Mouse (Mus musculus) common myeloid progenitor, adult 5-6 weeks (primary cell): ENCODE results near the gene Abcc4. TPM values are rescaled to one million over a fixed set of nuclear protein-coding genes. Genes with fewer than 3 reads are reported as not detected.
"Not testable (repeated sequence)": the region's sequence is repeated elsewhere in the genome, so short reads cannot be mapped to it uniquely, and the experiment has no call there.

Experiments
- ATAC-seq: replicated peaks from 2 replicates; pipeline ENCODE4 v1.8.0; 2016; ENCODE audit warnings: low read depth, mild to moderate bottlenecking, moderate TSS enrichment, inconsistent platforms; ENCODE audit not compliant: poor library complexity, severe bottlenecking
- total RNA-seq: library from RNA; stranded (forward); fragments of 200-1000, 187-1606 nt; gene quantifications from 2 replicates; pipeline ENCODE4 v1.2.3, GENCODE M21; 2017

Gene Abcc4
- total RNA-seq, 1 experiment from 2014 or later = 17.6 TPM

DNA sequence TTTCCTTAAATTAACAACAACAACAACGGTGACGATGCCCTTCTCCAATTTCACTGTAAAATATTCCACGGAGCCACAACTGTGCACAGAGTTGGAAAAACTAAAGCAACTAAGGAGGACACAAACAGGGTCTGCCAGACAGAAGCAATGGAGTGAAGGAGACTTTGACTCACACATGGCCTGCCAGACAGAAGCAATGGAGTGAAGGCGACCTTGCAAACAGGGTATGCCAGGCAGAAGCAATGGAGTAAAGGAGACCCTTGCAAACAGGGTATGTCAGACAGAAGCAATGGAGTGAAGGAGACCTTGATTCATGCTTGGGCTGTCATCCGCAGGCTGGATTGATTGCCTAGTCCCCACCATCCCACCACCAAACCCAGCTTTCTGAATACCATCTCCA lies 19.2 kb downstream of the Abcc4 start:
- no peak for ATAC-seq

DNA sequence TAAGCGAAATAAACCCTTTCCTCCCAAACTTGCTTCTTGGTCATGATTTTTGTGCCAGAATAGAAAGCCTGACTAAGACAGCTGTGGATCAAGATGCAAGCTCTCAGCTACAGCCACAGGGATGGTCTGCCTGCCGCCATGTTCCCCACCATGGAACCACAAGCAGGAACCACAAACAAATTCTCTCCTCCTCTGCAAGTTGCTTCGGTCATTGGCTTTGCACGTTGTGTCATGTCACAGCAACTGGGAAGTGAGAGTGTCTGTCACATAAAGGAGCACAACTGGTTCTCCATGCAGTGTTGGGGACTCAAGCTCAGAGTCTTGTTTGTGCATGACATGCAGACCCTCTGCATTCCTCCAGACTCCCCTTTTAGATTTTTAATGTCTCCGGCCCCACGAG lies 20.4 kb downstream of the Abcc4 start:
- ATAC-seq = peak; percentile 61

DNA sequence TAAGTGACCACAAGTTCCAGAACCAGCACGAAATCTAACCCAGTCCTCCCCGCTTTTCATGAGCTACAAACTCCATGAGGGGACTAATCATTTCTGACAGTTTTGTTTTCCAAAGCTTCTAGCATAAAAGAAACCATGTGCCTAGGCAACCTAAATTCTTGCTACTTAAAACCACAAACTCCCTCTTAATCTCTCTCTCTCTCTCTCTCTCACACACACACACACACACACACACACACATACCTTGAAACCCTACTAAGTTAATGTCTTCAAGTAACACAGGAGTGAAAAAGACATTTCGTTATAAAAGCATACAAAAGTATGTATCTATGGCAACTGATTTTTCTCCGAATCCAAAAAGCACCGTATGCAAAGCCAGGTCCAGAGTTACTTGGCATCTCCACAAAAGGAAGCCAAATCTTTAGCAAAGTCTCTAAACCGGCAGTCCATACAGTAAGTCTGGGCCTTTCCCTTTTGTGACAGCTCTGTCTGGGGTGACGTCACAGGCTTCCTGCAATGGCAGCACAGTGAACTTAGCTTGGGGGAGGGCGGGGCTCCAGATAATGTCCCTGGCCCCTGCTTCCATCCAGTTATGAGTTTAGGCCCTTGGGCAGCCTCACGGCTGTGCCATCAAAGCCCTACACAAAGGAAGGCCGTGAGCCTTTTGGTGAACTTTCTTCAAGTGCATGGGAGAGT lies 23.5 kb downstream of the Abcc4 start:
- peak; percentile 45; the same call in 1 of the 2 replicates for ATAC-seq

DNA sequence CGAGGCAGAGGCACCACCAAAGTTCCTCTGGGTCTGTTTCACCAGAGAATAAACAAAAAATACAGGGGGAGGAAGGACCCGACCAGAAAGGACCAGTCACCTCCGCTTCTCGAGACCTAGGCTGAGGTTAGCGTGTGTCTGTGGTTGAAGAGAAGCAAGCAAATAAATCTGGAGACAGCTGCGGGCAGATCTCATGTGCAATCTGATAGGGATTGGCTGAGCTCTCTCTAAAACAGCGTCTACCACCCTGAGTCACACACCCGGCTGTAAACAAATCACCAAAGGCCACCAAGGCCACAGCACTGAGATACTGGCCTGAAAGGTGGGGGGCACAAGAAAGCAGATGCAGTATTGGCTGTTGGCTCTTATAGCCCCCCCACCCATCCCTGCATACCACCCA lies 24.9 kb downstream of the Abcc4 start:
- no peak for ATAC-seq

DNA sequence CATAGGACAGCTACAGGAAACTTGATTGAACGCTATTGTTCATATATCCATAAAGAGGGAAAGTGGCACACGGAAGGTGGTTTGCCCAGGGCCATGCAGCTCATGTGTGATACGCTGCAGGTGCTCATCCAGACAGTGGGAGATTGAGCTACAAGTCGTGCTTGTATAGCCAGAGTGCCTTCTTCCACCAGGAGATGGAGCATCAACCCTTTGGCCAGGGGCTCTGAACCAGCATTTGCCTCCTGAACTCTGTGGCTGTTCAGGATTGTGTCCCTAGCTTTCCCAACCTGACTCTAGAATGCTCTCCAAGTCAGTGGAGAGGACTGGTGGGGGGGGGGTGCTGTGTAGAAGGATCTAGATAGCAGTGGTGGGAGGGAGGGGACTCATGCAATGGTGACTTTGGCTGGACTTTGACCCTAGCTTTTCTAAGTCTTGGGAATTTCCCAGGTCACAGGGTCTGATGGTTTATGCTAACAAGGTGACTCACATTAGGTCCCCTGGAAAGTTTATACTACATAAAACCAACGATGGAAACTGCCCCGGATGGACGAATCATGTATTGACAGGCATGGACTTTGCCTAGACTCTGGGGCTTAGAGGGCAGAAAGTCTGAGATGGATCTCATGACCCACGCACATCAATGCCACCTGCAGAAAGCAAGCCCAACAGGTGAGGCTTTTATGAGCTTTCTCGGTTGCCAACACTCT lies 27.6 kb downstream of the Abcc4 start:
- no peak for ATAC-seq

DNA sequence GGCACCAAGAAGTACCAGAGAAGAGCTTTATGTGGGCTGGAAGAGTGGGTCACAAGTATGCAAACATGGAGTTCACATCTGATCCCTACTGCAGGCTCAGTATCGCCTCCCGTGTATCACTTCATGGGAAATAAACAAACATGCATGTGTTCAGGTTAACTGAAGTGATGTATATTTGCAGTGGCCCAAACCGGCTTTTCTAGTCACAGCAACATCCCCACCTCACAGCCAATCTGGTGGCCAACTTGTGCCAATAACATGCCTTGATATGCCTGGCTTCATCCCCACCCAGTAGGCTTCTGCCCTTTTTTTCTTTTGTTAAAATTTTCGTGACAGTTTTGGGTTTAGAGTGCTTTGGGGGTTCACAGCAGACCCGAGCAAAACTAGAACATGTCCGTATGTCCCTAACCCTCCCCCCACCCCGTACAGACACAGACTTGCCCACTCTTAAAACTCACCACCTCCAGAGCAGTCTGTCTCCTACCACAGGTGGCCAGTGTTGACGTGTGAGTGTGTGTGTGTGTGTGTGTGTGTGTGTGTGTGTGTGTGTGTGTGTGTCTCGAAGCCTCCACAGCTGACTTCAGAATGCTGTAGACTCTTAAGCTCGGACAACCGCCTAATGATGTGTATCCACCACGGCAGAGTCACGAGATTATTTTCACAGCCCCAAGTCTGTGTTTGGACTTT lies 29.6 kb downstream of the Abcc4 start:
- ATAC-seq = no peak

DNA sequence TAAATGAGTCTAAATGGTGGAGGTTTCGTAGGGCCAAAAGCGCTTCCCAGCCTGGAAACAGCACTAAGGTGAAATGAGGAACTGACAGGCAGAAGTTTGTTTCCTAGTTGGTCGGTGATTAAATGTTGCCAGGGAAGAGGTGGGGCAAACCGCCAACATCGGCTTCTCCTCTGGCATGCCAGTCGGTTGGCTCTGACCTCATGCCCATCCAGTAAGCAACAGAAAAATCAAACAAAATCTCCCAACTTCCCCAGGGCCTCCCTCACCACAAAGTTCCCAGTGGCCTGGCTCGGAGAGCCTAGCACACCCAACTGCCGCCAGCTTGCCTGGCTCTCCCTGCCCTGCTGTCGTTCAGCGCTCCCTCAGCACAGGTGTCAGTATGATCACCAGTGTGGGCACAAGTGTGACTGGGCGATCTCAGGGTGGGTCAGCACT lies 31.3 kb downstream of the Abcc4 start:
- peak; percentile 80 for ATAC-seq

DNA sequence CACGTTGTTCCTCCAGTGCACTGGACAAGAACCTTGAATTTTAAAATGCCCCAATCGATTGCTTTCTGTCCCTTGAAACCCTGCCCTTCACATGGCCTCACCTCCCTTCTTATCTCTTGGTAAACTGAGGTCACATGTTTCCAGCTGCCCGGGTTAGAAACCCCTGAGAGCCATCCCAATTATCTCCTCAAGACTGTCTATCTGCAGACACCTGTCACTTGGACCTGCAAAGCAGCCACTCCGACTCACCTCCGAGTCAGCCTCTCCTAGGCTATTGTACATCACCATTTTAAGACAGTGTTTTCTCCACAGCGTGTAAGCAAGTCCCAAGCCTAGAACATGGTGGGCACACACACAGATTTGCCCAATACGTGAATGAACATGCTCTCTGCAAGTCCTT lies 31.8 kb downstream of the Abcc4 start:
- no peak for ATAC-seq

DNA sequence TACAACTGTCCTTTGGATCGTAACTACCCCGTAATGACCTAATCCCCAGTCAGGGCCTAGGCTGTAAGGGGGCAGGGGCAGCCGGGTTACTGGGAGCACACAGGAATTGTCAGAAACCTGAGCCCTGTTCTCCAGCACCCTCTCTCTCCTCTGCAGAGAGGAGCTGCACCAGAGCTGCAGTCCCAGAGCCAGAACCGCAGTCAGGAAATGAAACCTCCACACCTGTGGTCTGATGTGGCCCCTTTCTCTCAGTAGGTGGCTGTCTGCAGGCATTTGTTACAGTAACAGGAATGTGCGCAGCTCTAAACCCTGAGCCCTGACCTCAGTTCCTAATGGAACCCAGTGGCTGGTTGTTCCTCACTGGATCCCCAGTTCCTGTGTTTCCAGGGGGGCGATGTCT lies 32.5 kb downstream of the Abcc4 start:
- peak; percentile 18 for ATAC-seq

DNA sequence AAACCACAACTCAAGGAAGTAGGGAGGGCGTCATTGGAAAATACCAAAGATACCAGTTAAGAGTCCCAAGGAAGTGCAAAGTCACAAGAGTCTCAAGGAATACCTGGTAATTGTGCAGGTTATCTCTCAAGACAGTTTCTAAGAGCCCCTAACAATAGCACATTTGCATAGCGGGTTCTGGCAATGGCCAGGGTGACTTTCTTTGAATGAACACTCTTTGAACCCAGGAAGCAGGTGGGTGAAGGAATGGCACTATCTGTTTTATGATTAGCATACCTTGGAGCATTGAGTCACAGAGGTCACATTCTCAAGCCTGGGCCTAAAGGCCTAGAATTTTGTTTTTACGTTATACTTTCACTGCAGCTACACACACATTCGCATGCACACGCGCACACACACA lies 33.1 kb downstream of the Abcc4 start:
- not testable (repeated sequence) for ATAC-seq

DNA sequence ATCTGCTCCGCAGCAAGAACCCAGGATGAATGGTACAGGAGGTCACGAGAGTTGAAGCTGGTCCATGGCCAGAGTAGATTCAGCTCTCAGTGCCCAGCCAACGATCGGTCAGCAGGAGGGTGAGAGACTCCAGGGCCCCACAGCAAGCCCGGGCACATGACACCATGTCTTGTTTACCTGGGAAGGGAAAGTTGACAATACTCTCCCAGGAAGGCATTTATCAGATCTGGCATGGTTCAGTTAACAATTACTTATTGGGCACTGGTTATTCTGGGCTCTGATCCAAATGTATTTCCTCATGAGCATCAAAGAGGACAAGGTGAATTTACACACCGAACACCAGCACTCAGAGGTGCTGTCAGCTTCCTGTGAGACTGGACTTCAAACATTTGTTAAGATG lies 38.5 kb downstream of the Abcc4 start:
- no peak for ATAC-seq

DNA sequence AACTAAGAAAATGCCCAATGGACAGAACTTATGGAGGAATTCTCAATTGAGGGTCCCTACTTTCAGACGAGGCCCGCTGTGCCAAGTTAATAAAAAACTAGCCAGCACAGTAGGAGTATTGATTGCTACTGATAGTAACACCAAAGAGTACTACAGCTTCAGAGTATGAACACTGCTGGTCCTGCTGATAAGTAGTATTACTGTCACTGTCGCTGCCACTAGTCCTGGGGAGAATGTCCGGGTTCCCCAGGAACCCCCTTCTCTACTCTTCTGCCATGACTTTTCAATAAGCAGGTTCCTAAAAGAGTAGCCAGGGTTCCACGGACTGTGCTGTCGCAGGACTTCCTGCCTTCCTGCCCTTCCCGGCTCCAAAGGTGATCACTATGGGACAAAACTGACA lies 41.4 kb downstream of the Abcc4 start:
- ATAC-seq = no peak

DNA sequence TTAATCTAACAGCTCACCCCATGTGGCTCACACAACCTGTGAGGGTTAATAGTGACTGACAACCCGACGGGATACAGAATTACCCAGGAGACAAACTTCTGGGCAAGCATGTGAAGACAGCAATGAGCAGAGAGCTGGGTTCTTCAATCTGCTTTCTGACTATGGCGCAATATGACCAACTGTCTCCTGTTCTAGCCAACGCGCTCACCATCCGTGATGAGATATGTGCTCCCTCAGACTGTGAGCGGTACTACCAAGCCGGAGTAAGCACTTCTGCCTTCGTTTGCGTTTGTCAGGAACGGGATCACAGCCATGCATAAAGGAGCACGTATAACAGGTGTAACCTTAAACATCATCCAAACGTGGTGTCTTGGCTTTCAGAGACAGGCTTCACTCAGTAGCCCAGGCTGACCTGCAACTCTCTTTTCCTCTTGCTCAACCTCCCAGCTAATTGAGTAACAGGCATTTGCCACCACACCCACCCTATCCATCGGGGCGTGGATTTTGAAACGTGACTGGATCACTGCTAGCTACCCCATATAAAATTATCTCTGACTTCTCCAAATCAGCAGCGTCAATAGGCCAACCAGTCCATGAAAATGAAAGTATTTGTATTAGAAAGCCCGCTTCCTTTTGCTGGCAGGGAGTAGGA lies 43.3 kb downstream of the Abcc4 start:
- peak; percentile 67 for ATAC-seq

DNA sequence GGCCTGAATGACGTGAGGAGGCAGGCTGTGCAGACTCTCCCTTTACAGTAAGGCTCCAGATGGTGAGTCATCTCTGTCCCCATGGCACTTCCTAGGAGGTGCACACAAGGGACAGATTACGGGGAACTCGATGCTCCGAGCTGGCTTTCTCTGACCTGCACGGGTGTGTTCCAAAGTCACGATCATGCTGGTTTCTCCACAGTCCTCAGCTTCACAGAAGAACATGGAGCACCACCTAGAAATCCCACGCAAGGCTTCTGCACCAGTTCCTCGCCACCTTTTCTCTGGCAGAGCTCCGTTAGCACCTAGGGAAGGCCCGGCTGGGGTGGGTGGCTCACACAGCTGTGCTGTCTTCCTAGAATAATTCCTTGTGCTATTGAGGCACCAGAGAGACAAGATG lies 43.9 kb downstream of the Abcc4 start:
- ATAC-seq = no peak

DNA sequence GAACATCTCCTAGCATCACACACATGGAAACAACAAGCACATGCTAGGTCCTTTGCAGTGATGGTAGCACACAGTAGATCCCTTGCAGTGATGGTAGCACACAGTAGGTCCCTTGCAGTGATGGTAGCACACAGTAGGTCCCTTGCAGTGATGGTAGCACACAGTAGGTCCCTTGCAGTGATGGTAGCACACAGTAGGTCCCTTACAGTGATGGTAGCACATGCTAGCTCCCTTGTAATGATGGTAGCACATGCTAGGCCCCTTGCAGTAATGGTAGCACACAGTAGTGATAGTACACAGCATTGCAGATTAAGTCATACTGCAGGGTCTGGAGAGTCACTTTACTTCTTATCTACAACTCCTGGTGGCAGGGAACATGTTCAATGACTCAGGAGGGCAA lies 46.8 kb downstream of the Abcc4 start:
- ATAC-seq = no peak

DNA sequence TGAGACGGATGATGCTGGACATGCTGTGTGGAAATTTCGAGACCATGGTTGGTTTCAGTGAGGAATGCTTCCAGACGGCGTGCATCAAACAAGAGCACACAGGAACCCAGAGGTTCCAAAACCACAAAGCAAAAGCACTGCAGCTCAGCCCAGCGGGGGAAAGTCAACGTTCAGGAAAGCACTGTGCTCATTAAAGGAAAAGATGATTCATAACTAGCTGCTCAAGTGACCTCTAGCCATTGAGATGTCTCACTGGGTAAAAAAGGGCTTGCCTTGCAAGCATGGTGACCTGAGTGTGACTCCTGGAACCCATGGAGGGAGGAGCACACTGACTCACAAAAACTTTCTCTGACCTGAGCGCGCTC lies 47.7 kb downstream of the Abcc4 start:
- peak; percentile 34 for ATAC-seq

DNA sequence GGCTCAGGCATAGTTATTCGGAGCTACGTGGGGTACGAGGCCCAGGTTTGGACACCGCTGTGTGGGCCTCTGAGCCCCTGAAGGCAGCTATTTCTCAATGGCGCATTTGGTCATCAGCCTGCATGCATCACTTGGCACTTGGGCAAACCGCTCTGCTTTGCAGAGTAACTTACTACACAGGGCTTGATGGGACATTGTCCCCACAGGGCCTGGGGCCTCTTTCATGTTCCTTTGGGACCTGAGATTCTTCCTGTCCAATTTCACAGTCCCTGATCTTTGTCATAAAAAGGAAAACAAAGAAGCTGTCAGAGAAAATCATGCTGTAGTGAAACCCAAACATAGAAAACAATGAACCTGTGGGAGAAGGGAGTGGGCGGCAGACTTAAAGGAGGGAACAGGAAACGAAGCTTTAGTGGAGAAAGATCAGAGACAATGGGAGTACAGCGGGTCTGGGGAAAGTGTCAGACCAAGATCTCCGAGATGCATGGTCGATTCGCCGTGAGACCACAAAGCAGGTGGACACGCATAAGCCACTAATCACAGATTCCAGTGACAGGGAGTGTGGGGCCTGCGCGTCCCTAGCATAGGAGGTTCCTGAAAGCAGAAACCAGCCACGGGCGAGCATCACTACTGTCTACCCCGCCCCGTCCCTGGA lies 48.2 kb downstream of the Abcc4 start:
- no peak for ATAC-seq

DNA sequence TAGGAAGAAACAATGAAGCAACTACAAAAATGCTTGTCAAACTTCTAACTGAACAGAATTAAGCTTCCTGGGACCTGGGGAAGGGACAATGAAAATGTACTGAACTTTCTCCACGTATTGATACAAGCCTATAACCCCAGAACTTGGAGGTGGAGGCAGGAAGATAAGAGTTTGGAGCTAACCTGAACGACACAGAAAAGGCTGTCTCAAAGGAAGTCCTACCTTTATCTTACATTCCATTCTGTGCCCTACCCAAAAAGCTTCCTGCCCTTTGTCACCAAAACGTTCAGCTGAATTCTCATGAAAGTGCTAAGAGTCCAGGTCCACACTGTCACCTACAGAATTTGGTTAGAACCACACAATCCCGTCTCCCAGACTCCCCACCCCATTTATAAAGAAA lies 48.8 kb downstream of the Abcc4 start:
- no peak; the same call in 1 of the 2 replicates for ATAC-seq

DNA sequence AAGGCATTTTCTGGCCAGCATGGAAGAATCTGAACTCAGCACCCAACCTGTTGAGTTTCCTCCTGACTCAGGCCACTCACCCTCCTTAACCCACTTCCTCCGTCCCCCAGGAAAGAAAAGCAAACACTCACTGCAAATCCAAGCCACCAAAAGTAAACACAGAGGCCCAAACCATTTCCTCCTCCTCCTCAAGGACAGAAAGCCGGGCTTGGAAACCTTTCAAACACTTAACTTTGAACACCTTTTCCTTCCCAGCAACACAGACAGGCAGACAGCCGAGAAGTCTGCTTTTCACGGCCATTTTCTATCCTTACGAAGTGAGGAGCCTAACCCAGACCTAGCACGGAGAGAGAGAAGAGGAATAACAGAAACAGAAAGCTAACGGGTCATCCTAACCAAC lies 50.0 kb downstream of the Abcc4 start:
- no peak for ATAC-seq

DNA sequence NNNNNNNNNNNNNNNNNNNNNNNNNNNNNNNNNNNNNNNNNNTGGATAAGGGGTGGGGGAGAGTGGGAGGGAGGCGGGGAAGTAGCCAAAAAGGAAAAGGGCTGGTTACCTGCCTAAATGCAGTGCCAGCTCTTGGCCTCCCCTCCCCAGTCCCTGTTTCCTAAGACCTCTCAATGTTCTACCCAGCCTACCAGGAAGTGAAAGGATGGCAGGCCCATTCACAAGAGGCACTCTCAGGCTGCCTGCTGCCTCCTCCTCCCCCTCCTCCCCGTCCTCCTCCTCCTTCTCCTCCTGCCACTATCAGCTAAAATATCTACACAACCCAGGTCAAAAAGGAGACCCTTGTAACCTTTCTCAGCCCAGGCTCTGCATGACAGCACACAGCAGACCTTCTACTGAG lies 51.1 kb downstream of the Abcc4 start:
- ATAC-seq = no peak
